Mouse (Mus musculus) neural tube, embryonic 15.5 days (tissue): Measurements from ENCODE around the gene Gnas. TPM values are rescaled to one million over a fixed set of nuclear protein-coding genes. Genes with fewer than 3 reads are reported as not detected.

Experiments used
- ATAC-seq: fragments of 200-750 bp; cut with Nextera tagmentation; 2 replicates; pipeline ENCODE4 v1.8.0; 2017; ENCODE audit warnings: mild to moderate bottlenecking, moderate TSS enrichment, moderate library complexity; ENCODE audit not compliant: low FRiP score
- H3K27ac ChIP-seq: fragments of 300-500 bp; sonication (generic); replicated peaks from 2 replicates; pipeline ENCODE4 v1.5.1; 2015; ENCODE audit warnings: mild to moderate bottlenecking, inconsistent platforms
- H3K27me3 ChIP-seq: fragments of 300-500 bp; sonication (generic); replicated peaks from 2 replicates; pipeline ENCODE4 v1.6.1; 2015; ENCODE audit warnings: inconsistent platforms
- H3K36me3 ChIP-seq: fragments of 300-500 bp; sonication (generic); 2 replicates; pipeline ENCODE4 v1.6.1; 2015; ENCODE audit warnings: inconsistent platforms
- H3K4me1 ChIP-seq: fragments of 300-500 bp; sonication (generic); 2 replicates; pipeline ENCODE4 v1.6.1; 2015; ENCODE audit warnings: inconsistent platforms
- H3K4me2 ChIP-seq: fragments of 300-500 bp; sonication (generic); 2 replicates; pipeline ENCODE4 v1.6.1; 2015; ENCODE audit warnings: inconsistent platforms, mild to moderate bottlenecking, moderate library complexity
- H3K4me3 ChIP-seq: fragments of 300-500 bp; sonication (generic); replicated peaks from 2 replicates; pipeline ENCODE4 v1.5.1; 2015; ENCODE audit warnings: mild to moderate bottlenecking, inconsistent platforms
- H3K9ac ChIP-seq: fragments of 300-500 bp; sonication (generic); replicated peaks from 2 replicates; pipeline ENCODE4 v1.6.1; 2015; ENCODE audit warnings: mild to moderate bottlenecking, inconsistent platforms
- H3K9me3 ChIP-seq: fragments of 300-500 bp; sonication (generic); replicated peaks from 2 replicates; pipeline ENCODE4 v1.6.1; 2016; ENCODE audit warnings: inconsistent platforms
- WGBS: fragments of 180-500 bp; shearing (Covaris S2); methylation state at CpG from one replicate; pipeline ENCODE4 v1.1.7; 2015; ENCODE audit warnings: mixed read lengths; 5-methylcytosine and 5-hydroxymethylcytosine counted together
- polyA plus RNA-seq: library from polyadenylated mRNA; unstranded; fragments of >200 nt; fragmentation: Nextera tagmentation; extraction: Ambion mirVana; gene quantifications from 2 replicates; pipeline ENCODE4 v1.2.1, GENCODE M21; 2015

Gnas gene
- polyA plus RNA-seq, 1 experiment from 2014 or later, result 1,770 TPM

- Histone ChIP-seq H3K4me3 (peak overlapping the region; percentile 96), H3K9ac (peak overlapping the region; percentile 100), H3K4me2 (peak overlapping the region; percentile 78), H3K4me1 (peaks cover 46% of the 10 kb centered on the region), H3K36me3 (no peaks in the 10 kb centered on the region), H3K9me3 (no peaks in the 10 kb centered on the region), H3K27me3 (no peaks in the 10 kb centered on the region), H3K27ac (peak overlapping the region; percentile 99)
- WGBS, result 43% methylated on average over 58 of the region's 58 CpGs
- ATAC-seq, result peak; percentile 11
Measured at GRCm38 (mm10) chr2:174328926-174329662, 45.0 kb downstream of the Gnas start.

- Histone ChIP-seq H3K36me3 (no peaks in the 10 kb centered on the region), H3K27me3 (no peaks in the 10 kb centered on the region), H3K9me3 (no peaks in the 10 kb centered on the region), H3K4me3 (peak overlapping the region; percentile 96), H3K27ac (peak overlapping the region; percentile 99), H3K4me1 (peaks cover 54% of the 10 kb centered on the region), H3K4me2 (peak overlapping the region; percentile 78), H3K9ac (peak overlapping the region; percentile 100)
- under 1% methylated on average over 84 of the region's 131 CpGs for WGBS
- peak; percentile 86 for ATAC-seq
Measured at GRCm38 (mm10) chr2:174329663-174330615, 45.8 kb downstream of the Gnas start.

GRCm38 (mm10) chr2:174330616-174331191, 46.6 kb downstream of the Gnas start:
- WGBS, result under 1% methylated on average over 41 of the region's 48 CpGs
- ATAC-seq, result peak; percentile 49
- peak overlapping the region; percentile 78 for H3K4me2 ChIP-seq
- no peaks in the 10 kb centered on the region for H3K9me3 ChIP-seq
- H3K27ac ChIP-seq, result peak overlapping the region; percentile 99
- peak overlapping the region; percentile 100 for H3K9ac ChIP-seq
- H3K4me1 ChIP-seq, result peaks cover 62% of the 10 kb centered on the region
- no peaks in the 10 kb centered on the region for H3K27me3 ChIP-seq
- H3K4me3 ChIP-seq, result peak overlapping the region; percentile 96
- H3K36me3 ChIP-seq, result no peaks in the 10 kb centered on the region

GRCm38 (mm10) chr2:174331282-174332030, 47.3 kb downstream of the Gnas start:
- peak overlapping the region; percentile 100 for H3K9ac ChIP-seq
- no peaks in the 10 kb centered on the region for H3K27me3 ChIP-seq
- peak overlapping the region; percentile 78 for H3K4me2 ChIP-seq
- peak overlapping the region; percentile 99 for H3K27ac ChIP-seq
- H3K4me1 ChIP-seq, result peaks cover 68% of the 10 kb centered on the region
- H3K4me3 ChIP-seq, result peak overlapping the region; percentile 96
- no peaks in the 10 kb centered on the region for H3K9me3 ChIP-seq
- ATAC-seq, result no peak
- WGBS, result 21% methylated on average over 12 of the region's 12 CpGs
- H3K36me3 ChIP-seq, result no peaks in the 10 kb centered on the region

- Histone ChIP-seq H3K4me2 (peak overlapping the region; percentile 78), H3K9ac (no peak overlapping the region), H3K4me3 (peak overlapping the region; percentile 13), H3K36me3 (no peaks in the 10 kb centered on the region), H3K27me3 (no peaks in the 10 kb centered on the region), H3K27ac (peak overlapping the region; percentile 3; the same call in 1 of the 2 replicates), H3K4me1 (peaks cover 75% of the 10 kb centered on the region), H3K9me3 (no peaks in the 10 kb centered on the region)
- 36% methylated on average over 7 of the region's 7 CpGs for WGBS
- no peak for ATAC-seq
Measured at GRCm38 (mm10) chr2:174333239-174333890, 49.2 kb downstream of the Gnas start.

- peaks cover 74% of the 10 kb centered on the region for H3K4me1 ChIP-seq
- H3K27me3 ChIP-seq, result no peaks in the 10 kb centered on the region
- no peaks in the 10 kb centered on the region for H3K36me3 ChIP-seq
- no peak for ATAC-seq
- H3K9me3 ChIP-seq, result no peaks in the 10 kb centered on the region
- no peak overlapping the region for H3K9ac ChIP-seq
- H3K4me2 ChIP-seq, result peak overlapping the region; percentile 78
- WGBS, result 78% methylated on average over 10 of the region's 10 CpGs
- no peak overlapping the region for H3K4me3 ChIP-seq
- peak overlapping the region; percentile 3; the same call in 1 of the 2 replicates for H3K27ac ChIP-seq
Measured at GRCm38 (mm10) chr2:174334415-174334814, 50.3 kb downstream of the Gnas start.

GRCm38 (mm10) chr2:174337275-174337674, 53.2 kb downstream of the Gnas start:
- Histone ChIP-seq H3K9me3 (no peaks in the 10 kb centered on the region), H3K4me2 (no peak overlapping the region), H3K27me3 (no peaks in the 10 kb centered on the region), H3K4me1 (peaks cover 83% of the 10 kb centered on the region), H3K4me3 (no peak overlapping the region), H3K9ac (no peak overlapping the region), H3K36me3 (no peaks in the 10 kb centered on the region), H3K27ac (no peak overlapping the region)
- ATAC-seq, result no peak
- 87% methylated on average over 13 of the region's 13 CpGs for WGBS

- Histone ChIP-seq H3K9me3 (no peaks in the 10 kb centered on the region), H3K36me3 (peaks cover 9% of the 10 kb centered on the region; the same call in 1 of the 2 replicates), H3K27ac (no peak overlapping the region), H3K9ac (no peak overlapping the region), H3K4me2 (no peak overlapping the region), H3K27me3 (no peaks in the 10 kb centered on the region), H3K4me1 (peaks cover 82% of the 10 kb centered on the region), H3K4me3 (no peak overlapping the region)
- WGBS, result 100% methylated on average over 1 of the region's 1 CpGs
- no peak for ATAC-seq
Measured at GRCm38 (mm10) chr2:174339701-174340100, 55.6 kb downstream of the Gnas start.

GRCm38 (mm10) chr2:174340229-174340892, 56.2 kb downstream of the Gnas start:
- Histone ChIP-seq H3K9me3 (no peaks in the 10 kb centered on the region), H3K27ac (no peak overlapping the region), H3K4me1 (peaks cover 82% of the 10 kb centered on the region), H3K27me3 (no peaks in the 10 kb centered on the region), H3K4me3 (no peak overlapping the region), H3K36me3 (peaks cover 16% of the 10 kb centered on the region), H3K9ac (no peak overlapping the region), H3K4me2 (no peak overlapping the region)
- WGBS, result 88% methylated on average over 3 of the region's 3 CpGs
- ATAC-seq, result no peak

- no peaks in the 10 kb centered on the region for H3K9me3 ChIP-seq
- H3K4me1 ChIP-seq, result peaks cover 78% of the 10 kb centered on the region
- ATAC-seq, result no peak
- H3K36me3 ChIP-seq, result peaks cover 22% of the 10 kb centered on the region
- H3K4me3 ChIP-seq, result no peak overlapping the region
- no peak overlapping the region for H3K9ac ChIP-seq
- no peak overlapping the region for H3K4me2 ChIP-seq
- H3K27me3 ChIP-seq, result no peaks in the 10 kb centered on the region
- WGBS, result 81% methylated on average over 4 of the region's 4 CpGs
- H3K27ac ChIP-seq, result no peak overlapping the region
Measured at GRCm38 (mm10) chr2:174340893-174341580, 56.9 kb downstream of the Gnas start.
